Mouse (Mus musculus): Measurements from ENCODE around the gene Ahdc1.

Ahdc1 gene

DNA sequence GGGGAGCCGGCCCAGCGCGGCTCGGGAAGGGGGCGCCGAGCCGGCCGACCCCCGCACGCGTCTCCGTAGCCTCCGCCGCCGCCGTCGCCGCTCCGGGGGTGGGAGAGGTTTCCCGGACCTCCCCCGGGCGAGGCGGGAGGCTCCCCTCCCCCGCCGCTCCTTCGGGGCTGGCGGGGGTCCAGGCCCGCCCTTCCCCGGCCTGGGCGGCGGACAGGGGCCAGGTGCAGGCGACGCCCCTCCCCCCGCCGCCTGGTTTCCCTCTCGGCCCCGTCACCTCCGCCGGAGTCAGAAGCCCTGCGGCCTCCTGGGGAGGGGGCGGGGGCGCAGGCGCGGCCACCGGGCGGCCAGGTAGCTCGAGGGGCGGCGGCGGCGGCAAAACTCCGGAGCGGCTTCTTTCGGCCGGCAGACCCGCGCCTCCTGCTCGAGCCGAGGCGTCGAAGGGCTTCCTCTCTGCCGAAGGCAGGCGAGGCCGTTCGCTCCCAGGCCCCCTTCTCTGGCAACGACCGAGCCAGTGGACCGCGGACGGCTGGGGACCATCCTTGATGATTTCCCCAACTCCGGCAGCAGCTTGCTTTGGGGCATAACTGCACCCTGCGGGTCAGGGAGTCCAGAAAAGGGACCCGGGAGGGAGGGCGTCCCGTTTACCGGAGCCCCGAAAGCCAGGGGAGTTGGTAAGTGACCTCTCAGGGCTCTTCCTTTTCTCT is 28.2 kb downstream of the Ahdc1 start:
- no peak for DNase-seq (ENCODE audit: low spot score)

DNA sequence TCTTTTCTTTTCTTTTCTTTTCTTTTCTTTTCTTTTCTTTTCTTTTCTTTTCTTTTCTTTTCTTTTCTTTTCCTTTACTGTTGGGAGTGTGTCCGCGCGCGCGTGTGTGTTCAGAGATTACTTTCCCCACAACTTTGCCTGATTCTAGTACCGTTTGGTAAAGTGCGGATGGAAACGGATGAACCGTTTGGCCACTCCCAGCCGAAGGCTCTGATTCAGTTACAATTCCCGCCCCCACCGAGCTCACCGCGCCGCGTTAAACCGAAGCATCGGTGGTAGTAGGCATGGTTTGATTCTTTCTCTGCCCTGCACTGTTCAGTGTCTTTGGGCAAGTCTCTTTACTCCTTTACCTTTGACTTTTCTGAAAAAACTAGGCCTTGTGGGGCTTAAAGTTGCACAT is 28.8 kb downstream of the Ahdc1 start:
- no peak for DNase-seq (ENCODE audit: low spot score)

DNA sequence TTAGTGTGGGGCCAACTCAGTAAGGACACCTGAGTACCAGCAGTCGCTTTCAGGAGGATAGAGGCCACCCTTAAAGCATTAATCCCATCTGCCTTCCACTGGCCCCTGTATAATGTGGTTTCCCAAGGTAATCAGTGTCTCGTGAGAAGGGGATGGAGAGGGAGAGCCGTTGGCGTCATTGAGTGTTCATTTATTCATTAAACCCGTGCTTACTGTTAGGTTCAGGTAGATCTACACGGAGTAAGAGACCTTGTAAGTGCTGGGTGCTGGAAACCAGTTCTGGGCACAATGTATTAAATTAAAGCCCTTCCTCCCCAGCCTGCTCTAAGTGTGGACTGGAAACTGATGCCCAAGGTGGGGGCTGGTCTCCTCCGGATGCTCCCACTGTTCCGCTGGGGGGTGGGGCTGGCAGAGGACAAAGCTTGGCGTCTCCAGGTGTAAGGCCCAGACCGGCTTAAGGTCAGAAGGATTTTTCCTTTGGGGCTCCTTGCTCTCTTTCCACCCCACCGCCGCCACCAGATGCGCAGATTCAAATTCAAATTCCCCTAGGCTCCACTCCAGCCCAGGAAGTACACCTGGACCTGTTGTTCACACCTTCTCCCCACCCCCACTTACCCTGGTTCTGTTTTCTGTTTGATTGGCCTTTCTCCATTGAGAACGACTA is 29.3 kb downstream of the Ahdc1 start:
- DNase-seq (ENCODE audit: low spot score) = no peak

DNA sequence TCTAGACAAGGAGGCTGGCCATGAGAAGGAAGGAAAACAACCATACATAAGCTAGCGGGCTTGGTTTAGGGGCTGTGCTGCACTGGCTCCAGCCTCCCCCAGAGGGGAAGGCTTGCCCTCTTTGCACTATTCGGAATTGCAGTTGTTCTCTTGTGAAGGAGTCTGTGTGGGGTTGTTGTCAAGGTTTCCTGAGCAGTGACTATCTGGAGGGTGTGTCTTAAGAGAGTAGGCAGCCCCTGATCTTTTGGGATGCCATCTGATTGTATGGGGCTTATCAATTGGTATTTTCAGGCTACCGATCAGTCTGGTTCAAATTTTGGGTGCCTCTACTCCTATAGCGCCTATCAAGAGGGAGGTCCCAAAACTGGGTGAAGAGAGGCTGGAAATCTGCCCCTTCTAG is 31.2 kb downstream of the Ahdc1 start:
- DNase-seq (ENCODE audit: low spot score) = no peak

DNA sequence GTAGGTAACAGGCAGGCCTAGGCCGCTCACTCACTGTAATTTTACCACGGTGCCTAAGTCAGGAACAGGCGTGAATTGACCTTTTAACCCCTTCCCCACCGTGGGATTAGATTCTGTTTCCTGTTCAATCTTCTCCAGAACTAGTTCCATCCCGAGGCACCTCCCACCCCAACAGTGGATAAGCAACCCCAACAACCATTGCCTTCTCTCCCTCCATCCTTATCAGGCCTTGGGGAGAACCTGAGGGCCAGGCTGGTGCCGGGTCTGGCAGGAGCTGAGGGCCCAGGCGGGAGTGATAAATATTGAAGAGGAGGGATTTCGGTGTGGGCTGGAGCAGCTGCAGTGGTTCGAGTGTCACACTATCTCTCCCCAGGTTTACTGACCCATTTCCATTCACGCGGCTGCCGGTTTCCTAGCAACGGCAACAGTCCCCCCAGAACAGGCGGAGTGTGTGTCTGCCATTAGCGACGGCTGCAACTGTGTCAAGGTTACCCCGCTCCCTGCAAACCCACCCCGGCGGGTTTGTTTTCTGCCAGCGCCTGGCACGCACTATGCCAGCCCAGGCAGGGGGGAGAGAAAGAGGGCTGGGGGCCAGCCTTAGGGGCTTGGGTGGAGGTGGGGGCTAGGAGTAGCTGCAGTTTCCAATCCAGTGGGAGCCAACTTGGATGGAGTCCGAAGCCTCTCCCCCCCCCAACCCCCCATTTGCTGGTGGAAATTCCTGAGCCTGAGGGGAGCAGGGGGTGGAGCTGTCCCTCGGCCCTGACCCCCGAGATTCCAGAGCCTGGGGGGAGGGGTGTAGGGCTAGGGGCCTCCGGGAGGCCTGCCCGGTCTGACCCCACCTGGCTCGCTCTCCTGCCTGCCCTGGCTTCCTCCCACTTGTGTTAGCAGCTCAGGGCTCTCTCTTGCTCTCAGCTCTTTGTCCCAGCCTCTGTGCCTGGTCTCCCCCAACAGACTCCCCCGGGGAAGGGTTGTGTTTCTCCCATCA is 31.9 kb downstream of the Ahdc1 start:
- DNase-seq (ENCODE audit: low spot score) = no peak

DNA sequence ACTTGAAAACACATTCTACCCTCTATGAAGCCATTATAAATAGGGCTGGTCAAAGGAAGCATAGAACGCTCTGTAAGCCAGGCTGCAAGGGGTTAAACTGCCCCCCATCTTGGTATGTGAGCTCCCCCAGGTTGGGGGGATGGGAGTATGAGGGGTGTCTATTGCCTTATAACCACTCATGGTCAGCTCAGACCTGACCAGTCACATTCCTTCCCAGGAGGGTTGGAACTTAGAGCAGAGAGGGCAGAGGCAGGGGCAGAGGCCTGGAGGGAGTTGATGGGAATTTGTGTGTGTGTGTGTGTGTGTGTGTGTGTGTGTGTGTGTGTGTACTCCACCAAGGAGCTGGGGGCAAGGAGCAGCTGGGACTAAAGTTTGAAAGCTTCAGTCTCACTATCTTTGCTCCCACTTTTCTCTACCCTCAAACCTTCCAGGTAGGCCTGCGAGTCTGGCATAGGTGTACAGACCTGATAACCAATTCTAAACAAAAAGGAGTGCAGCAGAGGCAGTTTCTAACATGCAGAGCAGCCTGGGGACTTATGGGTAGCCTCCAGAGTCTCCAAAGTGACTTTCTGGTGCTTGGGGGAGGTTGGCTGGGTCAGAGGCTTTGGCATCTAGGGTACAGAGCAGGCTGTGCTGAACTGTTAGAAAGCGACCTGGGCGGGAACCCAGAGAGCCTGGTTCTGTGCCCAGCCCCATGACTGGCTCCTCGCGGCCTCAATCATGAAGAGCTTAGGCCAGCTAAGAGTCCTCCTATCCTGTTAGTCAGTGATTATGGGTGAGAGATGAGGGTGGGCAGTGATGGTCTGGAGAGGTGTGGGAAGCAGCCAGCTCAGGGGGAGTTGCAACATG is 33.0 kb downstream of the Ahdc1 start:
- DNase-seq (ENCODE audit: low spot score) = peak; percentile 75

DNA sequence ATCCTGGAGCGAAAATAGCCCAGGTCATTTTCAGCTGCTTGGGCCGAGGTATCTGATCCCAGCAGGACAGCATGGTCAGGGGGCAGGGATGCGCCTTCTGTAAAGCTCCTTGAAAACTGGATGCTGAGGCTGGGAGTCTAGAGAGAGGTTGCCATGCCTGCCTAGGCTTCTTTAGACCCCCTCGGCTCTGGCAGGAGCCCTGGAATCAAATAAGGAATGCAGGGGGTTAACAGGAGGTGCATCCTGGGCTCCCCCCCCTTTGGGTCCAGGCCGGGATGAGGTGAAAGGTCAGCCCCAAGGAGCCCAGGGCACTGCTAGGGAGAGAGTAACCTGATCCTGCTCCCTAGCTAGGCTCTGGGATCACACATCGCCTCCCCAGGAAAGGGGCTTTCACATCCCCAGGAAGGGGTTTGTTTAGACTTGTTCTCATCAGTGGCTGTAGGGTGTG is 33.6 kb downstream of the Ahdc1 start:
- no peak for DNase-seq (ENCODE audit: low spot score)

DNA sequence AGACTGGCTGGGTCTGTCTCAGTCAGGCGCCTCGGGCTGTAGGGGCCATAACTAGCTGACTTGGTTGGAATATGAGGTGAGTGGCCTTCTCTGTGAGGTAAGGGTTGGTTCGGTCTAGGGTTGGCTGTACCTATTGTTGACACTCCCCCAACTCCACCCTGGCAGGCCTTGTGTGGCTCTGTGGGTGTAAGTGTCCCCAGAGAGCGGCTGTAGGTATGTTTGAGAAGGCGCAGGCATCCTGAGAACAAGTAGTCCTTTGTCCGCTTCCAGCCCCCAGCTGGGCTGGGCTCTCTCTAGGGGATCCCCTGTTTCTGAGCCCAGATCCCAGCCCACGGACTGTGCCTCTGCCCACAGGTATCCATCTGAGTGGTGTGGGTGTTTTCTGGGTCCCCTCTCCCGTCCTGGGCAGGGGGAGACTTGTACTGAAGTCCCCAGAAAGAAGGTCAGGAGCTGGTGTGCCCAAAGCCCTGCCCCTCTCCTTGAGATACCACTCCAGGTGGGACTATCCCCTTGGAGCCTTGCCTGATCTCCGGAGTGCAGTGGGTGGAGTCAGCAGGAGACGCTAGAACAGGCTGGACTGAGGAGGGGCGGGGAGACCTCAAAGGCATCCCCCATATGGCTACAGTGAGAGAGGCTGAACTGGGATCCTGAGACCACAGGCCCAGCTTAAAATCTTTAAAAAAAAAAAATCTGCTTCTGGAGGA is 34.9 kb downstream of the Ahdc1 start:
- no peak for DNase-seq (ENCODE audit: low spot score)

DNA sequence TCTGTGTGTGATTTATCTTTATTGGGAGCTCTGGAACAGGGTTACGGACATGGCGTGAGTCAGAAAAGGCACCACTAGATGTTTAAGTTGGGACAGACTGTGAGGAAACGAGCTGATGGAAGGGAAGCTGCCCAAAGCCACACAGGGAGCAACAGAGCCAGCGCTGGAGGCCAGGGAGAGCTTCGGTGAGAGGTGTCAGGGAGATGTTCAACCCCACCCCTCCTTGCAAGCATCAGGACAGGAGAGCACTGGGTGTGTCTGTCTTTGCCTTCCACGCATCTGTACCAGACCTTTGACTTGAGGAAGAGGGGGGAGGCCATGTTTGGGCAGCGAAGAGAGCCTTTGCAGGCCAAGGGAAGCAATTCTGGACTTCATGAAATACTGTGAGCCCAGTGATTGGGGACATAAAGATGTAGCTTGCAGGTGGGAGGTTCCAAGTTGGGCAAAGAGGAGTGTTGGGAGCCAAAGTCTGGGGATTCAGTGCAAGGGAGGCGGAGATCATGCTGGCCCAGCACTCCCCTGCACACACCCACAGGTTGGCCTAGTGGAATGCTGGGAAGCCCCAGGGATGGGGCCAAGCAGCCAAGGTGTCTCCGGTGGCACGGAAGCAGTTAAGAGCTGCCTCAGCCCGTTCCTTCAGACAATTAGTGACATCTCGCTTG is 35.8 kb downstream of the Ahdc1 start:
- no peak for DNase-seq (ENCODE audit: low spot score)

DNA sequence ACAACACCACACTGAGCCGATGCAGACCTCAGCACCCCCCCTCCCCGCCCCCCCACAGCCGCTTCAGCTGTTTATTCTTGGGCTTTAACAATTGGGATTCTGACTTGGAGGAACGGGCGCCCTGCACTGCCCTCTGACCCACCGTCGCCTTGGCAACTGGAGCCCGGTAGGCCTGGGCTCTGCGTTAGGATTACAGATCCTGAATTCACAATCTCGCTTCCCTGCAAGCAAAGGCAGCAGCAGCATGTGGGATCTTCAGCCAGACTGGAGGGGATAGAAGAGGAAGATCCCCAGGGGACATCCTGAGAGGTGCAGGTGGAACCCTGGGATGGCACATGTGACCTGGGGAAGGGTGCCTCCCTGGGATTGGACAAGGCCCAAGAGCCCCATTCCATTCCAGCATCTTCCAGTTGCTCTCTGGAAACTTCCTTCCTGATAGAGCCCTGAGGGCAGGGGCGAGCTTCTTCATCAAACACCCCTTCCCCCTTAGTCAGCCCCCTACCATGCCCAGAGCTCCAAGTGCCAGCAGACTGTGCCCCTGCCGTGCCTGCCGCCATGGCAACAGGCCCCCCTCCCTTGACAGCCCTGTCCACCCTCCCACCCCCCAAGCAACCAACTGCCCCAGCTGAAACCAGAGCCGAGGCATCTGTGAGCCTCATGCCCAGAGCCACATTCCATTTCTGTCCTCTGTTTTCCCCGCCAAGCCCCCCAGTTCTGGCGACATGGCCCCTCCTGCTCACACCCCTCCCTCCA is 36.5 kb downstream of the Ahdc1 start:
- DNase-seq (ENCODE audit: low spot score) = no peak

DNA sequence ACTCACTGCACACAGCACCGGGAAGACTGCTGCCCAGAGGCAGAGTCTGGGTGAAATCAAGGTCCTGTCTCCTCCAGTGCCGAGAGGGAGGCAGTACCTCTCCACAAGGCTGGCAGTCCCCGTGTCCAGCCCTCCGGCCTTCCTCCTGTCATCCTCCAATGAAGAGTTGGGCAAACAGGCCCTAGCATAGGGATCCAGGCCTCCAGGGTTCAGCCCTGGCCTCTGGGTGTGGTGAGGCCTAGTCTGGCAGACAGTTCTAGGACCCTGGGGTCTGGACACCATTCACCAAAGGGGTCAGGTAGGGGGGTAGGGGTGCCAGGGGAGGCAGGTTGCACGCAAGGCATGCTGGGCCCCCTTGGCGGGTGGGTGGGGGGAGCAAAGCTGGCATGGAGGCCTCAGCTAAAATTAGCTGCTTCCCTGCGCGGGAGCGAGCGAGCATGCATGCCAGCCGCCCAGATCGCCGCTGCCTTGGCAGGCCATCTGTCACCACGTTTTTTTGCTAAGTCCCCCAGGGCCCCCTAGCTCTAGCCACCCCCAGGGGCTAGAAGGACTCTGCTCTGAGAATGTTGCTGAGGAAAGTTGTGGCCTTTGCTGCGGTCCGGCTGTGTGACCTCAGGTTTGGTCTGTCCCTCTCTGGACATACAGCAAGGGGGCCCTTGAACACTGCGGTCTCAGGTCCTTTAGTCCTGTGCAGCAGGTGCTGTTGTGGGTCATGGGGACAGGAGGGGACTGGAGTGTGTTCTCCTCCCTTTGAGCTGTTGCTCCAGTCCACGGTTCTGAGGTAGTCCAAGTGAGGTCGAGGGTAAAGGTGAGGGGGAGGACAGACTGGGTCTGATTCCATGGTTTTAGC is 38.2 kb downstream of the Ahdc1 start:
- no peak for DNase-seq (ENCODE audit: low spot score)

DNA sequence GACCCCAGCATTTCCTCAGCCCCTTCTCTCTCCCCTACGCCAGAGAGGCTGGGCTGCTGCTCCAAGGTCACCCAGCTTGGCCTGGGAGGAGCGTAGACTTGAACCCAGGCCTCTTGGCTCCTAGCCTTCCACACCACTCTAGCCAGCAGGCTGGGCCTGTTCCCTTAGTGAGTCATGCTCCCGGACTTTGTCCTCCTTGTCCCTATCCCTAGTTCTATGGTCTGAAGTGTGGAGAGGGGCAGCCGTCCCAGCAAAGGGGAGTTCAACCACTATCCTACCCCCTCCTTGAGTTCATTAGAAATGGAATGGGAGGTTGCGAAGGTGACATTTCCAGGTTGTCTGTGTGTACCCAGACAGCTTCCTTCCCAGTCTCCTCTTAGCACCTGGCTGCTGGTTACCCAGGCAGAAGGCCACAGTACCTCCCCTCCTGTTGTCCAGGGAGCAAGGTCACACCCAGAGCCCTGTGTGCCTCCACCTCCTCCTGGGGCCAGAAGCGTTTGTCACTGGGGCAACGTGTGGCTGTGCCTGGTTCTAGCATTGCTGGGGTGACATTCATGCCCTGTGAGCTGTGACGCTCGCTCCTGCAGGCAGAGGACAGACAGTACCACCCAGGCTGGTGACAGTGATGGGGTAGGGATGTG is 39.3 kb downstream of the Ahdc1 start:
- no peak for DNase-seq (ENCODE audit: low spot score)

DNA sequence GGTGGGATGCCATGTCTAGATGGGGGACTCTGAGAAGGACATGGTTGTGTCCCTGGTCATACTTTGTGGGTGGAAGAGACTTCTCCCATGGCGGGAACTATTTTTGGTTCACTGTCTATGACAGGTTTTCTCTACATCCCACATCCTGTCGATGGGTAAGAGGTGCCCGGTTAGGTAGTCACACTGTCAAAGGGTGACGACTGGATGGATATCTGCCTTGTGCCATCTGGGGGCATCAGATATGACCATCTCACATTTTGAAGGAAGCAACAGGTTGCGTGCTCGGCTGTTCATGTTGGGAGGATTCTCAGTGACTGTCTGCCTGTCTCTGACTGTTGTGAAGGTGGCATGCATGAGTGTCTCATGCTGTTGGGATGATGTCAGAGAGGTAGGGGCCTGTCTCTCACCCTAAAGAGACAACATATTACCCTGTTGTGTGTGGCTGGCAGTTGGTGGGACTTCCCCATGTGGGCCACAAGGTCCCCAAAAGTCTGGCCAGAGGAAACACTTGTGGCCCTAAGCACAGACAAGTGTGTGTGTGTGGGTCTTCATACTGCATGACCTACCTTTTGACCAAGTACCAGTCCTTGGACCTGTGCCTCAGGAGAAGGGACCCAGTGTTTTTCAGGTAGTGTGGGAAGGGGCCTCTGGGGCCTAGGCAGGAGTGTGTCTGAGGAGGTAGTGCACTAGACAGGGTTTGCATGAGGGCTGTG is 39.9 kb downstream of the Ahdc1 start:
- DNase-seq (ENCODE audit: low spot score) = no peak

DNA sequence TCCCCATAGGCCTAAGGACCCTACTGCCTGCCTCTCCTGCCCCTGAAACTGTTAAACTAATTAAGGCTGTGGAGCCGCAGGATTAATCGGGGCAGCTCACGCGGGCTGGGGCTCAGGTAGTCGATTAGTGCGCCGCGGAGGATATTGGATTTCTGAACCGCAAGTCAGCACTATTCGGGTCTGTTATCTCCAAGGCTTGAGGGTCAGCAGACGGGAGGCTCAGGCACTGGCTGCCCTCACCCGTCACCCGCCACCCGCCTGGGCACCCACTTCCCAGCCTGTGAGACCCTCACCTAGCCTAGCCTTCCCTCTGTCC is 40.4 kb downstream of the Ahdc1 start:
- no peak for DNase-seq (ENCODE audit: low spot score)

DNA sequence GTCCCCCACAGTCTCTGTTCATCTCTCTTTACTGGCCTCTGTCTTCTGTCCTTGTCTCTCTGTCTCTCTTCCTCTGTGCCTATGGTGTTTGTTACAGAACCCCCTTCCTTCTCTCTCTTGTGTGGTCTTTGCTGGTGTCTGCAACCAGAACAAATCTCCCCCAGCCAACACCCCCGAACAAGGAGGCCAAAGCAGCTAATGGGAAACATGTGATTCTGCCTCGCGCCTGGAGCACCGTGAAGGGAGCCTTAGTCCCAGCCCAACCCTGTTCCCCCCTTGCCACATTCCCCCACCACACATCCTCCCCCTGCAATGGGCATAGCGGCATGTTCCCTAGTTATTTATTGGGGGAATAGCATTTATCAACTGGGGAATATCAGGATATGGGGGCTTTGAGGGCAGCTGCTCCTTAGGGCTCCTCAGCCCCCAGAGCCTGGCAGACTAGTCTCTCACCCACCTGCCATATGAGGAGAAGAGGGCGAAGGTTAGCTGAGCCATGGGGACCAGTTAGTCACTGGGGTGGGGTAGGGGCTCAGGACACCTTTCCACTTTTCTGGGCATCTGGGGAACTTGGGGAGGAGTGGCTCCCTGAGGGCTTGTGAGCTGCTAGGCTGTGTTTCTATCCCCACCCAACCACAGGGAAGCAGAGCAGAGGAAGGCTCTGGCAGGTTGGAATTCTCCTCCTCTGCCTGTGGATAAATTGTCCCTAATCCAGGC is 41.1 kb downstream of the Ahdc1 start:
- DNase-seq (ENCODE audit: low spot score) = no peak

DNA sequence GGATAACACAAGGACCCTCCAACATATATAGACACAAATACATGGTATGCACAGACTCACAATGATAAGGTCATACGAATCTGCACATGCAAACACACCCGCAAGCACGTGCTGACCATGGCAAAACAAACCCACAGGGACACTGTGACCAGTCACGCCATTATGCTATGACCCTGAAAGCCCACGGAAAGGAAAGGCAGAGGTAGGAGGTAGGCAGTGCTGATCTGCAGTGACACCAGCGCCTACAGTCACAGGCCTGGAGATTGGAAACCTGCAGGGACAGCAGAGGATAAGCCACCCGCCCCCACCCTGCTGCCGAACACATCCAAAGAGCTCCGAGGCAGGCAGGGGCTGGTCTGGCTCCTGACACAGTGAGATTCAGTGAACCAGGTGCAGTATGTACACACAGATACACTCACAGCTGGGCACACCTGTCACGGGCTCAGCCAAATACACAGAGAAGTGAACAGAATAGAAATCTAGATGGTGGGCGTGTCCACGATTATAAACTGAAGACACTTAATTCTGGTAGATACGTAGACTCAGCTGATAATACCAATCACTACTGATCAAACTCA is 42.0 kb downstream of the Ahdc1 start:
- DNase-seq (ENCODE audit: low spot score) = no peak

DNA sequence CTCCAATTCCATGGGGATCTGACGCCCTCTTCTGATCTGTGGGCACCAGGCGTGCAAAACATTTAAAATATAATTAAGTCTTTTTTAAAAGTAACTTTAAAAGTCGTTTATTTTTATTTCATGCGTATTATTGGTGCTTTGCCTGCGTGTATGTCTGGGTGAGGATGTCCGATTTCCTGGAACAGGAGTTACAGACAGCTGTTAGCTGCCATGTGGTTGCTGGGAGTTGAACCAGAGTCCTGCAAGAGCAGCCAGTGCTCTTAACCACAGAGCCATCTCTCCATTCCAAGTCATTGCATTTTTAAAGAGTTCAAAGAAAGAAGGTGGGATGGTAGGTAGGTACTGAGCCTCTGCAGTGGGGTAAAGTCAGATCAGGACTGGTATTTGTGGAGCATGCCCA is 43.5 kb downstream of the Ahdc1 start:
- DNase-seq (ENCODE audit: low spot score) = no peak

Measured in adipocyte (in vitro differentiated cells).